Mouse (Mus musculus) lung, postnatal 25 days (tissue): ENCODE data around the gene Cab39.
"Not testable (repeated sequence)": the region's sequence is repeated elsewhere in the genome, so short reads cannot be mapped to it uniquely, and the experiment has no call there.

Experiments used
- DNase-seq: peaks from one replicate; pipeline ENCODE4 v3.0.0; 2022; ENCODE audit warnings: low spot score

Gene Cab39

DNA sequence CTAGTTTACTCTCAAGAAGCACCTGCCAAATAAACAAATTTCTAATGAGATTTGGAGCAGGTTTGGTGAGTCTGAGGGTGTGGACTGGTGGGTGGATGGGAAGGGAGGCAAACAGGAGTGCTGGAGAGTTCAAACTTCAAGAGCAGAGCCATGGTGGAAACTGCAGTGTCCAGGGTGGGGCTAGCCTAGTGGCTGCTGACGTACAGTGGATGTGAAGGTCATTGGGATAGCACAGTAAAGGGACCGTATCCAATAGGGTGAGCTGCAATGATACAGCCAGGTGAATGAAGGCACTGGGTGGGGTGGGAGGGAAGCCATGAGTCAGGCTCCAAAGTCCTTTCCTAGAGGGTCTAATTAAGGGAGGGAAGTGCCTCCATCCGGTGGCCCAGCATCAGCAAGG lies 2.7 kb upstream of the Cab39 start:
- no peak for DNase-seq

DNA sequence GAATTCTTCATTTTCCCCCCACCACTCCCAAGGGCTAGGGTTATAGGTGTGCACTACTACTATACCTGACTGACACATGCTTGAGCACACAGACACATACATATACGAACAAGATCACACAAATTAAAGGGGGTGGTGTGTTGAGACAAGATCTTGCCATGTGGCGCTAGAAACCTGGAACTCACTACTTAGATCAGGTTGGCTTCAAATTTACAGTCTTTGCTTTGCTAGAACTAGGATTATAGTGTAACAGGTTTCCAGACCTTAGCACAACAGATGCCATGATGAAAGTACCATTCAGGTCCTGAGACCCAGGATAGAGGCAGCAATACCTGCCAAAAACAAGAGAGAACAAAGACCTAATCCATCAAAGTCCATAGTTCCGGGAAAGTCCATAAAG lies 1.8 kb upstream of the Cab39 start:
- no peak for DNase-seq

DNA sequence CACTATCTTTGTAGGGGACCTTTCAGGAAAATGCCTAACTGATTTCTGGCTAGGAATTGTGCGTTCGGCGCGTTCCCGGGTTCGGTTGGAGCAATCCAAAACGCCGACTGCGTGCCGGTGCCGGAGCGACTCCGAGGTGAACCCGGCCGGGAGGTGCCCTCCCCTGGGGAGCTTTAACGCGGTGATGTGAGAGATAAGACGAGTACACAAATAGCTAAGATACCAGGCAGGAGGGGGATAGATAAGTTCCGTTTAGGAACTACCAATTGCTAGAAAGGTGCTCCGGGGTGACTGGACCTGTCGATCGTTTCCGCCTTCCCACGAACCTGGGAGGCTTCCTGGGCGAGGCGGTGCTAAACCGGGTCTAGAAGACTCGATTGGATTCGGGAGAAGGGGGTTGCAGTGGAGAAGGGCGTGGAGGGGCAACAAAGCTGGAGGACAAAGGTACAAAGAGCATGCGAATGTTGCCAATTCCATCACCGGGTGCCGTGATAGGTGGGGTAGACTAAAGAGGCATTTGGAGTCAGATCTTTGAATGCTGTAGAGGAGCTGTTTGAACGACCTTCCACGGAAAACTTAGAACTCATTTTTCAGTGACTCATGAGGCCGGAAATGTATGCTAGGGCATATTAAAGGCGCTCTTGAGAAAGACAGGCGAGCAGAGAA lies 998 bp downstream of the Cab39 start:
- peak; percentile 40 for DNase-seq

DNA sequence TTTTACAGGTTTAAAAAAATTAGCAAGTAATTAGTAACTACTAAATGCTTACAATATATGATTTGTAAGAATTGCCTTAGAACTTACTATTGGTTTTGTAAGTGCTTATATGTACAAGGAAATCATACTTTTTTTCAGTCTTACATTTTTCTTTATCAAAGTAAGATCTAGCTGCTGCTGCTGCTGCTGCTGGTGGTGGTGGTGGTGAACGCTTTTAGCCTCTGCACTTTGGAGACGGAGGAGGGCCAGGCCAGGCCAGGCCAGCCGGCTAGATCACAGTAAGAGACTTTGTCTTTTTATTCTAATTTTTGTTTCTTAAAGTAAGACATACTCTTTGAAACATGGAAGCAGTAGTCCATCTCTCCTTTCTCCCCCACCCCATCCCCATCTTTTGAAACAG lies 2.0 kb downstream of the Cab39 start:
- no peak for DNase-seq

DNA sequence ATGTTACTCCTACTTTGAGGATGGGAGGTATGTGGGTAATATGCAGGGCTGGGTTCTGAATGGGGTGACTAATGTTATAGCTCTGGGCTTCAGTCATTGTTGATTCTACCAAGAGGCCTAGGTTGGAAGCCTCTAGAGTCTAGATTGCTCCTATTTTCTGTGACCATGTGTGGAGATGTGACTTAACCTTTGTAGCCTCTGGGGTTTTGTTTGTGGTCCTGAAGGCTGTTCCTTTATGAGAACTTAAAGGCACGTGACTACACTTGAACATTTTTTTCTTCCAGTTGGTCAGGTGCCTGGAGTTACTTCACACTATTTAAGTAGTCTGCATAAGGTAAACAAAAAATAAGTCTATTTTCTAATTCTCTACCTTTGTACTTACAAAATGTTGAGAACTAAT lies 6.5 kb downstream of the Cab39 start:
- DNase-seq, result peak; percentile 69

DNA sequence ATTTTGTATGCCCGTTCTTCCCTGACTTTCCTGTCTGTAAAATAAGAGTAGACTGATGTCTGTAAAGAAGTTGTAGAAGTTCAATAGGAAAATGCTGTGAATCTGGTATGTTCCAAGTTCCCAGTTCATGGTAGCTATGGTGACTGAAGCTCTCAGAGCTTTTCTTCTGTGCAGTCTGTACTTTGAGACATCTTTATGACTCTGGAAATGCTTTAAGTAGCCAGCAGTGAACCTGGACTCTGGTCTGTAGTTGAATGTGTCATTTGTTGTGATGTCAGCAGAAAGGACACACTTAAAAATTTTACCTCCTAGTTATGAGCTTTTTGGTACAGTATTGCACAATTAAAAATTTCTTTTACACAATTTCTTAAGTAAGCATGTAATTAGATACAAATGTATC lies 9.3 kb downstream of the Cab39 start:
- DNase-seq, result no peak

DNA sequence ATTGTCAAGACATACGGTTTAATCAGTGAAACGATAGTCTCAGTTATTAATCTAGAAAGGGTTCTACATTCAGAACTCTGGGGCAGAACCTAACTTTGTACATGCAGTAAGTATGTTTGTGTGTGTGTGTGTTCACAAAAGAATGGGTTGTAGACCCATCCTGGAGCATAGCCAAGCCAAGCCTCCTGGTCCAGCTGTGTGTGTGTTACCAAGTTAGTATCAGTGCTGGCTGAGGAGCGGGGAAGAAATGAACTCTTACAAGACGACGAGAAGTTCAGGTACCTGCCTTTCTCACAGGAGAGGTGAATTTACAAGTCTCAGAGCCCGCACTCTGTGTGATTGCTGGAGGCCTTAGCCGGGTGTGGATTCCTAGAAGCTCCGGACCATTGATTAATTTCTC lies 11.3 kb downstream of the Cab39 start:
- DNase-seq, result no peak

DNA sequence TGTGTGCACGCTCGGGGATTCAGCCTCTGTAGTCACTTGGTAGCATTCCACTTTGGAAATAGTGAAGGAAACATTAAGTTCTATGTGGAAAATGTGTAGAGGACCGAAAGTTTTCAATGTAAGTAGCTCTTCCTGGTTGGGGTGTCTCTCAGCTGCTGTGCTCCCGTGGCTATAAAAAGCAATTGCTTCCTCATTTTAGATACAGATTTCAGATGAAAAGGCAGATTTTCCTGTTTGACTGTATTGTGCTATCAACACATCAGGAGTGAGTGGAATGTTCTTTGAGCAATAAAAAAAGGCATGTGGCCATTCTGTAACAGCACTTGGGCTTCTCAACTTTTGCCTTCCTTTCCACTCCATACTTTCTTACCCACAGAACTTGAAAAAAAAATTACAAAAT lies 16.0 kb downstream of the Cab39 start:
- DNase-seq, result no peak

DNA sequence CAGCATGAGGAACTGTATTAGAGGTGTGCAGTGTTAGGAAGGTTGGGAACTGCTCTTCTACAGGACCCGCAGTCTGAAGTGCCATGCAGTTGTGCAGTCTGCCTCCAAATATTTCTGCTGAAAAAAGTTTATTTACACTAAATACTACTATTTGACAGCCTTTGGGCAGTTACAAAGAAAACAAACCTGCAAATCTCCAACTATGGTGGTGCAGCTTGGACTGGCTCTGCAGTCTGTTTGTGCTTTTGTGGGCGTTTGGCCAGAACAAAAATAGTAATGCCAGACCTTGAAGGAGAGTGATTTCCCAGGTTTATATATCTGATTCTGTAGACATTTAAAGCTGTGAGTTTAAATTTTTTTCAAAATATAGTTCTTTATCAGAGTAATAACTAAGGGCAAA lies 17.1 kb downstream of the Cab39 start:
- DNase-seq, result no peak

DNA sequence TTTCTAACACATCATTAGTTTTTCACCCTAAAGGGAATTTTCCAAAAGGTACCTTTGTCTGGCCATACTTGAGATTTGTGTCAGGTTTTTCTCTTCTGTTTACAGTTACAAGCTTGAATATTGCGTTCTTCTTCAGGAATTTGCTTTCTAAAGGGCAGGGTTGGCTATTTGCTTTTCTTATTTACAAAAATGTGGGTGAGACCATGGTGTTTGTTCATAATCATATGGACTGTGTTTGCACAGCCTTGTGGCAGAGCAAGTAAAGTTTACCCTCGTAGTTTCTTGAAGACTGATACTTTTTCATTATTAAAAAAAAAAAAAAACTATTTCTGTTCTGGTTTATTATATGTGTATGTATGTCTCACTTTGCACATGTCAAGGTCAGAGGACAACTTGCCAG lies 17.5 kb downstream of the Cab39 start:
- peak; percentile 44 for DNase-seq

DNA sequence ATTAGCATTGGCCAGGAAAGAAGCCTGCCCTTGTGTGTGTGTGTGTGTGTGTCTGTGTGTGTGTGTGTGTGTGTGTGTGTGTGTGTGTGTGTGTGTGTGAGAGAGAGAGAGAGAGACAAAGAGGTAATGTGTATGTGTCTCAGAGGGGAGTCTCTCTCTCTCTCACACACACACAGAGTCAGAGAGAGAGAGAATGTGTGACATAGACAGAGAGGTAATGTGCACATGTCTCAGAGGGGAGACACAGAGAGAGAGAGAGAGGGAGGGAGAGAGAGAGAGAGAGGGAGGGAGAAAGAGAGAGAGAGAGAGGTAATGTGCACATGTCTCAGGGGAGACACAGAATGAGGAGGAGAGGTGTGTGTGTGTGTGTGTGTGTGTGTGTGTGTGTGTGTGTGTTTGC lies 21.0 kb downstream of the Cab39 start:
- DNase-seq, result not testable (repeated sequence)

DNA sequence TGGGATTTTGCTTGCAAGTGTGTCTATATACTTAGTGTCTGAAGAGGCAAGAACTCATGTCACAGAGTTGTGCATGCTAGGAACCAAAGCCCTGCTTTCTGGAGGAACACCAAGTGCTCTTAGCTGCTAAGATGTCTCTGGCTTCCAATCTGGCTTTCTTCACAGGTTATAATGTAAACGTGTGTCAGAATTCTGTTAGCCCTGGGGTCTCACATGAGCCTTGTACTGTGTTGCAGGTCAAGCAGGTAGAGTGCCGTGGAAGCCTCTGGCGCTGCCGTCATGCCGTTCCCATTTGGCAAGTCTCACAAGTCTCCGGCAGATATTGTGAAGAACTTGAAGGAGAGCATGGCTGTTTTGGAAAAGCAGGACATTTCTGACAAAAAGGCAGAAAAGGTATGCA lies 24.9 kb downstream of the Cab39 start:
- DNase-seq, result no peak

DNA sequence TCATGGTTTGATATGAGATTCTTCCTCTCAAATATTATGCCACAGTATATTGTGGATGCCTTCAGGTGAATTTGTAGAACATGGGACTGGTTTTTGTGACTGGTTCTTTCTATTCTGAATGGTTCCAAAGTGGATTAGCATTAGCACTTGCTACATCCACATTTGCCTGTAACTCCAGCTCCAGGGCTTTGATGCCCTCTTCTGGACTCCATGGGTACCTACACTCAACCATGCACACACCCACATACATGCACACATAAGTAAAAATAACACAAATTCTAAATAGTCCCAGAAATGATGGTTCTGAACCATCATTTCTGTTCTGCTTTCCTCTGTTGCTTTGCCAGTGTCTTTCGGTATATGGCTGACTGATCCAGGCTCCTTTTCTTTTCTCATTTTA lies 26.5 kb downstream of the Cab39 start:
- DNase-seq, result no peak

DNA sequence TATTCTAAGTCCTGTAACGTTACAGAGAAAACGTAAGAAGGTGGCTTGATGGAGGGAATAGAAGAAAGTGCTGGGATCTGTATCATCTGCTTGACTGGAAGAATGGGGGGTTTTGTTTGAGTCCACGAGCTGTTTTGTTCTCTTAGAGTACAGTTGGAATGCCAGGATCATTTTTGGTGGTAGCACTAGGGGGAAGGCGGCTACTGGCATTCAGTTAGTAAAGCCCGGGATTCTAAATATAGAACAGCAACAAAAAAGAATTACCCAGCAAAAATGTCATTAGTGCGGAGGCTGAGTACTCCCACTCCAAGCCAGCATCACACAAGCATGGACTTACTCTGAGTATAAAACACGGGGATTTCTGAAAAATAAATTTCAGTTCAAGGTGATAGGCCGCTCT lies 29.0 kb downstream of the Cab39 start:
- no peak for DNase-seq

DNA sequence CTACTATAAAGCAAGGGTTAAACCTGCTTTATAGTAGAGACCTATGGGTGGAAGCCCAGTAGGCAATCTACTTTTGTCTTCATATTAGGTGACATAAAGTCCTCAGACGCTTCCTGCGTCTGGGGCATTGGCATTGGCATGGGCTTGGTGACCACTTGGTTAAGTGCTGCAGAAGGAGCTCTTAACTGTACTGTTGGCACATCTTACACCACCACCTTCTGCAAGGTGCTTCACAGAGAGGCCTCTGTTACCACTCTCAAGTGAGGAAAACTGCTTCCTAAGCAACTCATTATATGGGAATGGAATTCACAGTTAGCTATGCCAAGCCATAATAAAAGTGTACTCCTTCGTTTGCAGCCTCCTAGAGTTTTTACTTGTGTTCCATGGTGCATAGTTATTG lies 31.7 kb downstream of the Cab39 start:
- peak; percentile 75 for DNase-seq

DNA sequence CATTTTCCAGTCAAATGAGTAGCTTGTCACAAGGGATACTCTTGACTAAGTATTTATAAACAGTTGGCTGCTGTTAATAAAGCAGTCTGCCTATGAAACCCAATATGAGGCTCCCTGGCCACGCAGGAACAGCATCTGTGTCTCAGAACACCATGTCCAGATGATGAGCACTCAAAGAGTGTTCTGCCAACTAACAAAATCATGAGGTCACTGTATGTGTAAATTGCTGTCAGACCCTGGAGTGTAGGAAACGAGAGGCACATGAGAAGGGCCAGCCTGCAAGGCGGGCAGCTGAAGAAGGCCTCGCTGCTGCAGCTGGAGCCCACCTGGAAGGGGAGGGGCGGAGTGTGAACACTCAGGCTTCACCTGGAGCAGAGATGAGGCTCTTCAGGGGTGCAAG lies 33.9 kb downstream of the Cab39 start:
- peak; percentile 34 for DNase-seq

DNA sequence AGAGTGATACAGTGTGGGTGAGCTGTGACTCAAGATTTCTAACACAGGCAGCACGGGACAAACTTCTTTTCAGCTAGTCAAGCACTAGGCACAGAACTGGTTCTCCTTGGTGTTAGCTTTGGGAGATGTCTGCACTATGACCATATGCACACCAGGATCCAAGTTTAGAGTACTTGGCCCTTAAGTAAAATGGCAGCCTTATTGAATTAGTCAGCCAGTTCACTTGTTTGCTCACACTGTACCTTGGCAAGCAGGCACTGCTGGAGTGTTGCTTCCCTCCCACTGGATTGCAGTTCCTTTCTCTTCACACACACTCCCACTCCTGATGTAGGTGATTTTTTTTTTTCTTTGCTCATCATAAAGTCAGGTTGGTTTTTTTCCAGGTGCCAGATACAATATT lies 35.8 kb downstream of the Cab39 start:
- peak; percentile 65 for DNase-seq

DNA sequence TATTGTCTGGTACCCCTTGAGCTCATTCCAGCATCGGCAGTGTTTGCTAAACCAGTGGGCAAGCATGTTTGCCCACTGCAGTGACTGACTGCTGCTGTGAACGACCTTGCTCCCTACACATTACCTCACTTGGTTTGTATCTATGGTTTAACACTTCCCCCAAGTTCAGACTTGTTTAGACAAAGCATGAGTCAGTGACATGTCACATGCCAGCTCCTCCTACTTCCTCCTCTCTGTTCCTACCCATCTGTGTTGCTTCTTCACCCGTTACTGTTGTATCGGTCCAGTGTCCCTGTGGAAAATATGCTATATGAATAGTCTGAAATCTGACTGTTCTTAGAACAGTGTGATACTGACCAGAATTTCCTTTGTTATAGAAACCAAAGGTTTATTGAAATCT lies 44.8 kb downstream of the Cab39 start:
- DNase-seq, result peak; percentile 54

DNA sequence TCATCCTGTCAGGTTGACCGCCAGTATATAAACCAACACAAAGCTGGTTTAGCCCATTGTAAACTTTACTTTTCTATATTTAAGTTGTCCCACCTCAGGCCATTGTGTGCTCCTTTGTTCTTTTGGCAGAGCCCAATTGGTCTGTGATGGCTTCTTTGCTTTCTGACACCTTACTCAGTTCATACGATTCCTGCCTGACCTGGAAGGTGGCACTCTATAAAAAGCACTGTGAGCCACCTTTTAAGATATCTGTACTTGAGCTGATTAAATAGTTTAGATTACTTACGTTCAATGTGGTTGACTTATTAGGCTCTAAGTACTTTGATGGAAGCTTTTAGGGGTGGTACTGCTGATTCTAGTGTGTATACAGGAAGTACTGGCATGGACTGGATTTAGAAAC lies 46.1 kb downstream of the Cab39 start:
- DNase-seq, result no peak

DNA sequence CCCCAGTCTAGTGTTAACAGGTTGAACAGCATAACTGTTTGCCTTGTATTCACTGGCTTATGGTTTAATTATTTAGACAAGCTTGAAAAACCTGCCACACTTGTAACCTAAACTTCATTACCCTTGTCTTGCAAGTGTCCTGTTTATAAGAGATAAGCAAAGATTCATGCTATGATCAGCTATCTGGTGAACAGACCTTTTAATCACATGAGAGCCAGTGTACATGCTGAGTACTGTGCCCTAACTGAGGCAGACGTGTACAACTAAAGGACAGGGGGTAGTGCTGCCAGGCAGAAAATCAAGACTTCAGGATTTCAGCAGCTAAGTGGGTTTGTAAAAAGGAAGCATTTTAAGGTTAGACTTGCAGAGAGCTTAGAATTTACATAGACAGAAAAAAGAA lies 46.5 kb downstream of the Cab39 start:
- no peak for DNase-seq

DNA sequence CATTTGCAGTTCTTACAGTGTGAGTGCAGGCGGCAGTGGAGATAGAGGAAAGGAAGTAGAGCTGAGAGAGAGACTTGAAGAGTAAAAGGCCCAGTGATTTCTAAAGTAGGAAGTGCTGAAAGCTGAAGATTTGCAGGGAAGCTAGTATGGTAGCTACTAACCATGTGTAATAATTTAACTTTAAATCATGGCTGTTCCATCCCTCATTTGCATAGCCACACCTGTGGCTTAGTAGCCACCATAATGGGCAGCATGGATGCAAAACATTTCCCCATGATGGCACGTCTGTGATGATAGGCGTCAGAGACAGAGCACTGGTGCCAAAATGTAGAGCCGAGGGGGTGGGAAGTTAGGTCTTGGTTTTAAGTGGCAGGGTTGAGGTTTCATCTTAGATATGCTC lies 47.2 kb downstream of the Cab39 start:
- DNase-seq, result no peak

DNA sequence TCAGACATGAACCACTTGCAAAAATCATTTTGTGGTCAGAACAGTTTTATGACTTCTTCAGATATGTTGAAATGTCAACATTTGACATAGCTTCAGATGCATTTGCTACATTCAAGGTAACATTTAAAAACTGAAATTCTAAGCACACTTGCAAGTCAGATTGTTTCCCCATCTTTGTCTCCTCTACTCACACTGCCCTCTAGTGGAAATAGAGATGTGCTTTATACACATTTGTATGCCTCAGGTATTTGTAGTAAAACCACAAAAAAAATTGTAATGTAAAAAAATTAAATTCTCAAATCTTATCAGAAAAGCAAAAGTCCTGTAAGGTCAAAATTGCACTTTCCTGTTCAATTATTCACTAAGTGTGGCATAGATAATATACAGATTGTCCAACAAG lies 49.0 kb downstream of the Cab39 start:
- peak; percentile 45 for DNase-seq

DNA sequence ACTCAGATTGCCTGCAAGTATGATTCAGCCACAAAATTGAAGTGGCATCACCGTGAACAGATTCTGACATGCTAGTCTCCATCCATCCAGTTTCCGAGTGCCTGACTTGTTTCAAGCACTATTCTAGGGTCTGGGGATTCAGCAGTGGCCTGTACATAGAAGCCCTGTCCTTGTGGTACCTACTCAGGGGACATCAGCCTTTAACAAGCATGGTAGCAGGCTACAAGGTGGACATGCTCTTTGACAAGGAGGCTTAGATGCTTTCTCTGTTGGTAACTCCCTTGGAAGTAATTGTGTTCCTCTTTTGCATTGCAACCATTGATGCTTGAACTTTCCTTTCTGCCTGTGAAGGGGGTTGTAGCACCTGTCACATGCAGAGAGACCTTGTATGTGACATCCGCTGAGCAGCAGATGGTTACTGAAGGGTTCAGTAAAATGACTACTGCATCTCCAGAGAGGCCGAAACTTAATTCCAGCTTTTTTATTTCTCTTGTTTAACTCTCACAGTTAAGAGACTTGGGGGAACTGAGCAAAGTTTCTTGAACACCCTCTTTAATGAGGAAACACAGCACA lies 50.1 kb downstream of the Cab39 start:
- no peak for DNase-seq

DNA sequence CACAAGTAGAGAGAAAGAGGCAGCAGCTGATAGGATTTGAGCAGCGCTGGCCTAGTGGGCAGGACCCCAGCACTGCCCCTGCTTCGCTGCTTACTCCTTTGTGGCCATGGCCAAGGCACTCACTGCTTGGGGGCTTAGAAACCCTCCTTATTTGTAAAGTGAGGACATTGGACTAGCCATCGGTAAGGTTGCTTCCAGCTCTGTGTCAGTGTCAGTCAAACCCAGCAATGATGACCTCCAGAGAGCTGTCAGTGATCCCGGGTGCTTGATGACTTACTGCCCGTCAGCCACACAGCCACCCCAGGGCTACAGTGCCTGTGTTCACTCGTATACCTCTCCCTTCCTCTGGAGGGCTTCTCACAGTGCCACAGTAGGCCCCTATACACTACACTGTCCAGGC lies 51.7 kb downstream of the Cab39 start:
- DNase-seq, result no peak

DNA sequence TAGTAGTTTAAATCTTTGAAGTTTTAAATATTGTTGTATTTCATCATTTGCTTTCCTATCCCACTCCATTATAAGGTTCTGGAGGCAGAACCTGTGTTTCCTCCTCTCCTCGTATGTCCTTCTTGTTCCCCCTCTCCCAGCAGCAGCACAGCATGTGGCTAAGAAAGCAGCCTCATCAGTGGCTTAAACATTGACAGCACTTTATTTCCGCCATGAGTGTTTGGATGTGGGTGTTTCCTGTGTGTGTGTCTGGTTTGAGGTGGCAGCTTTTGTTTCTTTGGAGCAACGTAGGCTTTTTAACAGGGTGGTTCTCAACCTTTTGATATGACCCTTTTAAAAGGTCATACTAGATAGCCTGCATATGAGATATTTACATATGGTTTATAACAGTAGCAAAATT lies 52.2 kb downstream of the Cab39 start:
- DNase-seq, result no peak
